Mouse (Mus musculus) CH12.LX (cell line): ENCODE data around the gene Acta1.

Experiments used
- CTCF ChIP-seq, 2 experiments: IDR thresholded peaks in 1 of 2; conservative IDR thresholded peaks in 1 of 2; 2 replicates each; pipeline ENCODE4 v1.5.1; 2011 to 2012; ENCODE audit warnings: low read depth in 2 of 2, low read length in 2 of 2, improper control_type of control experiment in 1 of 2, inconsistent platforms in 1 of 2, mild to moderate bottlenecking in 1 of 2, moderate library complexity in 1 of 2
- GABPA ChIP-seq: IDR thresholded peaks from 2 replicates; pipeline ENCODE4 v1.6.1; 2012; ENCODE audit warnings: low read depth, low read length, improper control_type of control experiment, inconsistent platforms; ENCODE audit not compliant: insufficient replicate concordance
- USF1 ChIP-seq: IDR thresholded peaks from 2 replicates; pipeline ENCODE4 v1.6.1; 2014; ENCODE audit warnings: low read depth, mild to moderate bottlenecking, inconsistent platforms, low read length, improper control_type of control experiment
- ZNF384 ChIP-seq: IDR thresholded peaks from 2 replicates; pipeline ENCODE4 v1.6.1; 2012; ENCODE audit warnings: low read depth, low read length, improper control_type of control experiment, inconsistent platforms

- TF ChIP-seq ZNF384 (no peak), CTCF (conservative IDR thresholded peaks at IDR 0.05 in 1 of 2, IDR thresholded peaks at IDR 0.05 in 1 of 2; ENCODE audit: low read depth in 2 of 2, low read length in 2 of 2) (no peak), USF1 (no peak), GABPA (no peak)
Measured at GRCm38 (mm10) chr8:123877865-123878264, 16.7 kb downstream of the Acta1 start.
